Mouse (Mus musculus): ENCODE measurements around the gene Wbp1l.
A peak's percentile ranks its signal among the peaks of the same experiment; 100 is the strongest.

Wbp1l gene

DNA sequence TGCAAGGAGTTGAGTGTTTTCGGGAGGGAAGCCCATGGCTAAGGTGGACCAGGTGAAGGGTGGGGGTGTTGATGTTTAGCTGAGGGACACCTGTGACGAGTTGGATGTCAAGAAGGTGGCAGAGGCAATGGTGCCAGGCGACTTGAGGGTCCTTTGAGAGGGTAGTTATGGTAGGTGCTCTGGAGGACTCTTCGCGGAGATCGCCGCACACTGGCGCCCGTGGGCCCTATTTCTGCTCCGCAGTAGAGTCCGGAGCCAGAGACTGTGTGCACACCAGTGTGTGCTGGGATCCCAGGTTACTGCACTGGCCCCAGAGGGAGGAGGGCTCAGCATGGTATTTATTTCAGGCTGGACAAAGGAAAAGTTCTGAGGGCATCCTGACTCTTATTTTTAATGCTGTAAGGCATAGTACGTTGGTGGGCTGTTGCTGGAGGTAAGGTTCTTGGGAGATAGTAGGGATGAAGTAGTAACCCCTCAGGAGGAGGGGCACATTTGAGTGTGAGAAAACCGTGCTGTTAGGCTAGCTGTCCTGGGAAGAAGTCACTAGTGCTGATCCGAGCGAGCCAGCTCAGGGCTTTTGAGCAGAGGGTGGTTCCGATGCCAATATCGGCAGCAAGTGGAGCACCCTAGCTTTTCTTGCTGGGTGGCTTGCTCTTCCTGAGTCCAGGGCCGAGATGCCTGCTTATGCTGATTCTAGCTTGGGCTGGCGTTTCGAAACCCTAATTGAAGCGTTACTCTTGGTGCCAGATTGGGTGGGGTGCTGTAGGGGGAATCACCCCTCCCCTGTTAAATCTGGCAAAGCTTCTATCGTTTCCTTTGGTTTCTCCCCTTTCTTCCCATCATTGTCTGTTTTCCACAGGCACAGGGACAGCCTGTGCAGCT, 732 bp downstream of the Wbp1l start:
- DNase-seq (ENCODE audit: low read depth), result peak; percentile 32

DNA sequence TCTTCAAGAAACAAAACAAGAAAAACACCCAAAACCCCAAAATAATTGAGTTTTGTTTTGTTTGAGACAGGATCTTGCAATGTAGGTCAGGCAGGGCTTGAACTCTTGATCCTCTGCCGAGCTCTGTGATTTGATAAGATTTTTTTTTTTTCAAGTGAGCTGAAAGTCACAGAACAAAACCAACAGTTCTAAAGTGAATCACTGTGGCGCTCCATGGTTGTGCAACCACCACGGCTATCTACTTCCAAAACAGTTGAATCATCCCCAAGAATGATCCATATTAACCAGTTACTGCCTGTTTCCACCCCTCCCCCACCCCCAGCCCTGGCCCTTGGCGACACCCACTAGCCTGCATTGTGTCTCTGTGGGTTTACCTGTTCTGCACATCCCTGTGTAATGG, 1.5 kb downstream of the Wbp1l start:
- DNase-seq (ENCODE audit: low read depth), result no peak

DNA sequence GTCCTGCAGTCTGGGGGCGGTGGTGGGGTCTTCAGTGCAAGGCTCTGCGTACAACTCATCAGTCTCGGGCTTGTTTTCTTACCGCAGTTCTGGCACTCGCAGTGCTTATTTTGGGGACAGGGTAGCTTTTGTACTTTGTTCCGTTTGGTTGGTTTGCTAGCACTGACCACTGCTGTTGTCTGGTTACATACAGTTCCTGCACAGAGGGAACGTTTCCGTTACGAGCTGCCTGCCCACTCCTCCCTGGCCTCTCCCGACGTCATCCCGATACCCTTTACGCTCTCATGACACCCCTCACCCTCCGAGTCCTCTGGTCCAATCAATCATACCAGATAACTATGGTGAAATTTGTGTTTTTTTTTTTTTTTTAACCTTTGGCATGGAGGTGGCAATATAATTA, 2.6 kb downstream of the Wbp1l start:
- DNase-seq (ENCODE audit: low read depth), result no peak

DNA sequence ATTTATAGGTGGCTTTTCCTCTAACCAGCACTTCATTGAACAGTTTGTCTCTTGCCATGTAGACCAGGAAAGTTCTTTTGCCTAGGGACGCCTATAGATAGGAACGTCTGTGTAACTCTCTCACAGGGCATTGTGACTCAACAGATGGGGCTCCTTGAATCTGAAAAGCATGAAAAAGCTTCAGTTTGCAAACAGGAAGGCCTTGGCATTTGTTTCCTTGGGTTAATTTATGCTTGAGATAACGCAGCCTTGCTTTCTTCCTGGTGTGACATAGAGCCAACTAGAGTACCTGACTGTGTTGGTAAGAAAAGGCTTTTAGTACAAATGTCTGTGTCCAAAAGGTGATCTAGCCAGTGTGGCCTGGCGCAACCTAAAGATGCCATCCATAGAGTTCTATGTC, 3.5 kb downstream of the Wbp1l start:
- DNase-seq (ENCODE audit: low read depth), result no peak

DNA sequence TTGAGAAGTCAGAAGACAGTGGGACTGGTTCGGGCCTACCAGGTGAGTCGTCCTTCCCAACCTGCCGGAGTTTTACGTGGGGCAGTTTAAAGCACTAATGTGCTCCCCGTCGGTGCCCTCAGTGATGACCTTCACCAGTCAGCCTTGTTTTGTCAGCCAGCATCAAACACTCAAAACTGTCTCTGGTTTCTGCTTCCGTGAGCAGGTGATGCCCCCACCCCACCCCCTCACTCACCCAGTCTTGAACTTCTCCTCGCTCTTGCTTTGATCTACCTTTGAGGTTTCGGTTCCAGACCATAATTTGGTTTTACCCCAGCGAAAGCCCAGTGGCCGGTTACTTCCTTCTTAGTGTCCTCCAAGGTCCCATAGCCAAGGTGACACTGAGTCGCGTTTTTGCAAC, 7.8 kb downstream of the Wbp1l start:
- DNase-seq (ENCODE audit: low read depth), result peak; percentile 62

DNA sequence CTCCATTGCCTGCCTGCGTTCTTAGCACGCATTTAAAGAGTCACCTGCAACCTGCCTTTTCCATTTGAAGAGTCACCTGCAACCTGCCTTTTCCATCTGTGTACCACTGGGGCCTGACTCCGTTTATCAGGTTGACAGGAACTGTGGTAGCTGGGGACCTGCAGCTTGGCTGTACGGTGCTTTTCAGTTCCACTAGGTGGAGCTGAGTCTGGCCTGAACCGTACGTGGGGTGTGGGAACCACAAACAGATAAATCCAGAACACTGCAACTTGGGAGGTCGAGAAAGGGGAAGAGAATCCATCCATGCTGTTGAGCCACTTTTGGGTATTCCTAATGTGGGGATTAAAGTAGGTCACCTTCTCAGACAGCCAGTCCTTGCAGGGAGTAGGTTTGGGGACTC, 8.5 kb downstream of the Wbp1l start:
- peak; percentile 68 for DNase-seq (ENCODE audit: low read depth)

DNA sequence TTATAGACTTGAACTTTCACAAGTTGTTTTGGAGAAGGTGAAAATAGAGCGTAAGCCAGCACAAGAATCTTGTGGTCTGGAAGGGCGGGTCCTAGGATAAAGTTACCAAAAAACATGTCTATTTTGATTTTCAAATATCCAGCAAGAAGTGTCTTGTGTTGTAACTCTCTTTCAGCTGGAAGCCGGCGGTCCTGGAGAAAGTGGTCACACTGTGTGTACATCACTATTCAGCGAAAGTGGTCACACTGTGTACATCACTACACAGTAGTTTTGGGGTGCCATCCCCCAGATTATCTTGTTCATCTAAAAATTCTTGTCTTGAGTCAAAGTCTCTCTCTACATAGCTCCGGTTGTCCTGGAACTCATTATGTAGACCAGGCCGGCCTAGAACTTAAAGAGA, 9.3 kb downstream of the Wbp1l start:
- no peak for DNase-seq (ENCODE audit: low read depth)

DNA sequence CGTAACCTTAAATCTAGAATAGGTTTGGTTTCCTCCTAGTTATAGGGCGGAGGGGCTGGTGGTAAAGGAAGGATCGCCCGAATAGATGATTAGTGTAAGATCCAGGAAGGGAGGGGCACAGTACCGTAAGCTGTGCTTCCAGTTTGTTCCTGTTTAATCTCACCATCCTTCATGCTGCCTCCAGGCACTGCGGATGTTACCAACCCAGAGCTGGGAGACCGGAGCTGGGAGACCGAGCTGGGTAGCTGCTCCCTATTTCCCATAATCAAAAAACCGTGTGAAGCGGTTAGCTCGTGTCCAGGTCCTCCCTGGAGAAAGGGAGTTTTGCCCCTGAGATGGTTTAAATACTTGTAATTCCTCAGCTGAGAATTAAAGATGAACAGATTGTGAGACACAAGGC, 17.5 kb downstream of the Wbp1l start:
- DNase-seq (ENCODE audit: low read depth), result no peak

DNA sequence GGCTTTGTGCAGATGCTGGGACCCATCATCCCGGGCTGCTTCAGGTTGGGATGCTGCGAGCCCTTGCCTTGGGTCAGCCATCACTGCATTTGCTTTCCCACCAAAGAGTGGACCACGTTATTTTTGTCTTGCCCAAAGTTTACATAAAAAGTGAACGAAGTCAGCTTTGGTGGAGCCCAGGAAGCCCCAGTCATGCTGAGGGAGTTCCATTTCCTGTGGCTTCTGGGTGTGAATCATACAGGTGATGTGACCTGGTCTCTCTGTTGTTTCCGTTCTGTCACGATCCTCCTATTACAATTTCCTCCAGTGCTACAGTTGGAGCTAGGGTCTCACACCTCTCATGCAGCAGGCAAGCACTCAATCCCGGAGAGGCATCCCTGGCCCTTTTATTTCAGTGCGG, 18.5 kb downstream of the Wbp1l start:
- DNase-seq (ENCODE audit: low read depth), result peak; percentile 71

DNA sequence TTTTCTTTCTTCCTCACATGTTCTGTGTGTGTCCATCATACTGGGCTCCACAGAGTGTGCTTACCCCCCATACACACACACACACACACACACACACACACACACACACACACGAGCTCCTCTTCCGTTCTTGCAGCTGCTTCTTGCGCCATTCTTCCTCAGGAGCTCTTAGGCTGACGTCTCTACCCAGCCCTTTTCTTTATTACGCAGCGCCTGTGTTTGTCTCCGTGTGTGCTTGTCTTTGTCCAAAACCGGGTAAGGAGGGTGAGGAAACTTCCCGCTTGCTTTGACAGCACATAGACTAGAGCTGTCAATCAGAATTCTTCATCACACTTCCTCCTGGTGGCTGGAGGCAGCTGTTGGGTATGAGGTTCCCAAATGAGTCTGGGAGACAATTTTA, 19.4 kb downstream of the Wbp1l start:
- DNase-seq (ENCODE audit: low read depth), result peak; percentile 78

DNA sequence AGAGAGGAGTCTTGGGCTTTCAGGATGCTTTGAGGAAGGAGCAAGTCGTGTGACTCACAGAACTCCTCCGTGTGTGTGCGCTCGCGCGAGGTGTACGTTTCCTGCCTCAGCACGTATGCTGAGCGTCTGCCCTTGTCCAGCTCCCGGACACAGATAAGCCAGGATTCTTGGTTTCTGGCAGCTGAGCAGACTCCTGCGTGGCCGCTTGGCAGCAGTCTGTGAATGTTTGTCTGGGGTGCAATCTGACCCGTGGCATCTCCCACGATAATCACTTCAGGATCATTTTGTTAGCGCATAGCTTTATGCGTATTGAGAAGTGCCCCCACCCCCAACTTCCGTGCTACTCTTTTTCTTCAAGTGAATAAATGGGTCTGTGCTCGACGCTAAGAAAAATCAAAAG, 20.1 kb downstream of the Wbp1l start:
- peak; percentile 63 for DNase-seq (ENCODE audit: low read depth)

DNA sequence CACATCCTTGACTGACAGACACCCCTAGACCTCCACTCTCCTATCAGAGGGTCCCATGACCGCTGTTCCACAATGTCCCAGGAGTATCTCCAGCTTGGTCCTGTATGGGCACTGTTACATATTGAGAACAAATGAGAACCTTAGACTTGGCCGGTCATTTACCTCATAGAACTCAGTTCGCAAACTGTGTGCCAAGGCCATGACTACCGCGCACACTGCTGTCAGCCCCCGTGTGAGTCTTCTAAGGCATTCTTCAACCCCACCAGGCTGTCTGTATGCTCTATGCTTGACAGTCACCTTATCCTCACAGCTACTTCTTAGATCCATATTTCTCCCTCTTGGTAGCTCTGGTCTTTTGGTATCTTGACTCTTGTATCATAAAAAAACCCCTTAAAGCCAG, 20.6 kb downstream of the Wbp1l start:
- no peak for DNase-seq (ENCODE audit: low read depth)

DNA sequence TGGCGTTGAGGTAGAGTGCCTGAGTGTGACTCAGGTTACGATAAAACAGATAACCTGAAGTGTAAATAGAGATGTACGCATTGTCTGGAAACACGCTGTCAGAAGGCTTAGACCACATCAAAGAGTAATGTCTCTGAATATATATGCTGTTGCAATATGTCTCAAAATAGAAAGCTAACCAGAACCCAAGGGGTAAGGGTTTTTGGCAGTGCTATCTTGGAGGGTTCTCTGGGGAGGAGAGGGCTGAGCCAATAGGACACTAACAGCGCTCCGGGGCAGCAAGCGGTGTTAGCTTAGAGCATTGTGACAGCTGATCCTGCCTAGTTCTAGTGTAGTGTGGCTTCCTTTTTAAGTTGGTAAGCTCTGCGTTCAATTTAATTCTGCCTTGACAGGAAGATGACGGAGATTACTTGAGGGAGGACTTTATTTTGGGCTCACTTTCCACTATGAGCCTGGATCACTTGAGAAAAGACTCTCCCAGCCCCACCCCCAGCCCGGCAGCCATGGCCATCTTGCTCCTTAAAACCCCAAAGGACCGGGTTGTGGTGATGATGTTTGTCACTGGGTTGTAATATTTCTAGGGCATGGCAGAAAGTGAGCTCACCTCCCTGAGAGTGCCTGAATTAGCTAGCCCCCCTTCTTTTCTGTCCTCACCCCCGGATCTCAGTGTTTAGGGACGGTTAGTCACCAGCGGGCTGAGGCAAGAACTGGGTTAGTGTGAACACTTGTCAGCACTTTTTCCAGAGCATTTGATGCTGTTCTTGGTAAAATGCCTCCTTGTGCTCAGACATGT, 21.3 kb downstream of the Wbp1l start:
- DNase-seq (ENCODE audit: low read depth), result peak; percentile 92

DNA sequence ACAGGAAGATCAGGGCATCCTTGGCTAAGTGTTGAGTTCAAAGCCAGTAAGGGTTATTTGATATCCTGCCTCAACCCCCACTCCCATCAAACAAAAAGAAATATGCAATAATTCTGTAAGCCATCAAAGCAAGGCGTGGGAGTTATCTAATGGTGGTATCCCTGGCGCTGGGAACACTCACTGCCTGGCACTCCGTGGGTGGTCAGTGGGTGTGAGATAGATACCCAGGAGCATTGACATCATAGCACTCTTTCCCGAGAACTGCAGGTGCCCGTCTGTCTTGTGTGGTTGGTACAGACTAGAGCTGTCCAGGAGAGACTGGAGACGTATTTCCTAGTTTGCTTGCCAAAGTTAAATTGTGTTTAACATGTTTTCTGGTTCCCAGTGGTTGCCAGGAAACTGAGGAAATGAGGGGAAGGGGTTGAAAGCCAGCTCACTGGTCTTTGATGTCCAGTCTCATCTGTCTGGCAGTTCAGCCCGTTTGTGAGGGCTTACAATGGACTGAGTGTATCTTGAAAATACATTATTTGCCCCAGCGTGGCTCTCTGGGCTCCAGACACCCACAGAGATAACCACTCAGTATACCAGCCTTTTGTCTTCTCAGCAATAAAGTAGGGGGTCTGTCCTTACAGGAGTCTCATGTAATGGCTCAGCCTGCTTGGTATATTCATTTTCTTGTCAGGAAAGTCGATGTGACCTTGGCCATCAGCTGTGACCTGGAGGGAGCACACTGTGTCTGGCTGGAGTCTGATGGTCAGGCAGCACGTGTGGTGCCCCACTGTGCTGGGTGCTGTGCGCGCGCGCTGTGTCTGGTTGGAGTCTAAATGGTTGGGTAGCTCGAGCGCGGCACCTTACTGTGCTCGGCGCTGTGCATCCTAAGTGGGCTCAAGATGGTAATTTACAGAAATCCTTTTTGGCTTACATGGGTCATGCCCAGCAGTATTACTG, 22.6 kb downstream of the Wbp1l start:
- DNase-seq (ENCODE audit: low read depth), result no peak

DNA sequence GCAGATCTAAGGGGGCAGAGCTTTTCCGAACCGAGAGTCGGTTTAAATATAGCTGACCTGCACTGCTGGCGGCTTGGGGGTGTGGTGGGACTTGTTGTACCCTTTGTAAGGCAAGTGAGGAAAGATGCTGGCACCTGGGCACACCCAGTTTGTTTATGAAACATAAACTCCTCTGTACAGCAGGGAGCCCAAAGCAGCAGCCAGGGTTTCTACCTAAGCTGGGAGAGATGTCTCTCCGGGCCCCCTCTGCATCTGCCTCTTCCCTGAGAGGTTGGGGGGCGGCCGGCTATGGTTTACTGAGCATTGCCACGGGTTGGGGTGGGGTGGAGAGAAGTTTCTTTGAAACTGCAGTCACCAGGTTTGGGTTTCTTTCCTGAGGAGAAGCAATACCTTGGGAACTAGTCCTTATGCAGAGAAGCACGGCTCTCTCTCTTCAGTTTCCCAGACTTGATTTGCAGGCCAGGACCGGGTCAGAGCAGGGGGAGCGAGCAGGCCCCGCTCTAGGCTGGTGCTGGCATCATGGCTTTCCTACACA, 23.8 kb downstream of the Wbp1l start:
- no peak for DNase-seq (ENCODE audit: low read depth)

DNA sequence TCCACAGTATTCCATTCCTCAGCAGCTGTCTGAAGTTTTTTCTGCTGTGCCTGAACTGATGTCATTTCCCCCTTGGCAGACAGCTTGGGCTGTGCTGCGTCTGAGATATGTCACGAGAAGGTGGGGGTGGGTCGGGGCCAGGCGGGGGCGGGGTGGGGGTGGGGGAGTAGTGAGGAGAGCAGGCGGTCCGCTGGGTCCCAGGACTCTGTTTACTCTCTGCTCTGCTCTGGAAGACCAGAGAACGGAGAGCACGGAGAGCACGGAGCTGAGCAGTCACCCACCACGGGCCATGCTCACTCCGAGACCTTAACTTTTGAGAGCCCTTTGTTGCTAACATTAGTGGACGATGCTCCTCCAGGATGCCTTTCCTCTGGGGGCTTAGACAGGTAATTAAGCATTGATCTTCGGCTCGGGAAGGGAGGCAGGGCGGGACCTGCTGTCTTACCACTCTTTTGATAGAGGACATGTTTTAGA, 24.3 kb downstream of the Wbp1l start:
- no peak for DNase-seq (ENCODE audit: low read depth)

DNA sequence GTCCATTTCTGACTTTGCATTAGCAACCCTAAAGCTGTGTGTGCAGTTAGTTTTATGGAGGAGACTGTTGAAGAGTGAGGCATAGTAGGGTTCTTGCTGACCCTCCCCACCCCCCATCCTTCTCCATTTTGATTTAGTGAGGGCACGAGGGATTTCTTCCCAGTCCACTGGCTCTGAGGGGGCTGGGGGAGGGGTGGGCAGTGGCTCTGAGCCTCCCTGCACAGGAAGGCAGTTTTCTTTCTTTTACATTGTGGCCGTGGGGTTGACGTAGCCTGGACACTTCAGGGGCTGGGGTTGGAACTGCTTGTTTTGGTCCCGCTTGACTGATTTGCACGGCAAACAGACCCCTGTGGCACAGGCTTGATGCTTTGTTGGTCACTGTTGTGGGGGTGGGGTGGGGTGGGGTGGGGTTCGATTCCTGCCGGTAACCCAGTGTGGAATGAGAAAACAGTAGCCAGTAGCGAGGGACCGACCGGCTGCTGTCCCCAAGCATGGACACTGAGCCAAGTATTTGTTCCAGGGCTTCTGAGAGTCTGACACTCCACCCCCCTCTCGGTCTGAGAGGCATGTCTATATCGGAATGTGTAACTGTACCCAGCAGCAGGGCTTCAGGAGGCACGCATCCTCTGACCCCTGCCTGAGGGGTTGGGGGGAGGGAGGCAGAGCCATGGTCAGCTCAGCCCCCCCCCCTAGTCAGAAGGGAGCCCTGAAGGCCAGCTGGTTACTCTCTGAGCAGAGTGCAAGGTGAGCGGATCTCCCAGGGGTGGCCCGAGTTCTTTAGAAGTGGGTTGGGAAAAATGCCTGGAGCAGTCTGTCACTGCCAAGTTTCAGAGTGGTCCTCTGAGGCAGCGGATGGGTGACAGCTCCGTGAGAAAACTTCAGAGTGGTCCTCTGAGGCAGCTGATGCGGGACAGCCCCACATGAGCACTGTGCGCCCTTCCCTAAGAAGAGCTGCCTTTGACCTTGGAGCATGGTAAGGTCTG, 25.2 kb downstream of the Wbp1l start:
- DNase-seq (ENCODE audit: low read depth), result no peak

DNA sequence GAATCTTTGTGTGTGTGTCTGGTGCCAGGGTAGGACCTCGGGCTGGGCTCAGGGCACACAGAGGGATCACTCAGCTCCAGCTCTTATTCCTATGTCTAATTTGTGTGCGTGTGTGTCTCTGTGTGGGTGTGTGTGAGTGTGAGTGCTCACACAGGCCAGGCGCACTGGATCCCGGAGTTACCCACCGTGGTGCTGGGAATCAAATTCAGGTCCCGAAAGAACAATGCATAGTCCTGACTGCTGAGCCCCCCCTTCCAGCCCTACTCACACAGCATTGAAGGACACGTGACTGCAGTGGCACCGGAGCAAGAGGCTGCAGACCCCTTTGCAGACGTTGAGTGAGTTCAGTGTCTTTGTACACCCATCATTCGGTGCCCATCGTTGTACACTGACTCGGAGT, 26.1 kb downstream of the Wbp1l start:
- no peak for DNase-seq (ENCODE audit: low read depth)

DNA sequence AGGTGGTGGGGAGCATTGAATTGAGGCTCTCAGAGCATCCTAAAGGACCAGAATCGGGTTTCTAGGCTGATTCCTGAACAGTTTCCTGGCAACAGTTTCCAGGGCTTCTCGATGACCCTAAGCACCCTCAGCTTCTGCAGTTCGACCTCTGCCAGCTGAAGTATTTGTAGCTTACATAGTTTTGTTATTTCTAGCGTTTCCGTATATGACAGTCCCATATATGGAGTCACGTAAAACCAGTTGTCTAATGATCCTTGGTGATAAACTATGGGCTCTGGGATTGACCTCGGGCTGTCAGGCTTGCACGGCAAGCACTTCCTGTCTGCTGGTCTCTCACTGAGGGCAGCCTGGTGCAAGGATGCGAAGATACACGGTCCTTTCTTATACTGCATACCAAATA, 26.6 kb downstream of the Wbp1l start:
- DNase-seq (ENCODE audit: low read depth), result no peak

DNA sequence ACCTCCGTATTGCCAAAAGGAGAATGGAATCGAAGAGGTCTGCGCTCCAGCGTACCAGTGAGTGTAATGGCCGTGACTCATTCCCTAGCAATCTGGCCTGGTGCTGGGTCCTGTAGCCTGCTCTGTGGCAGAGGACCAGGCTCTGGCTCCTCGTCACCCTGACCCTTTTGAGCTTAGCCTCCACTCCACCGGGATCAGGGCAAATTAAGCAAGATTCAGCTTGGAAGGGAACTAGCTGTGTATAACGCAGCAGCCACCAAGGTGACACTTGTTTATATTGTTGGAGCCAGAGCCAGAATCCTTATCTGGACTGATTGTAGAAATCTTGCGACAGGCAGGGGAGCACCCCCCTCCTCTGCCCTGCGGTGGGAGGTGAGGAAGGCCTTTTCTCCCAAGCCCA, 29.5 kb downstream of the Wbp1l start:
- DNase-seq (ENCODE audit: low read depth), result no peak

DNA sequence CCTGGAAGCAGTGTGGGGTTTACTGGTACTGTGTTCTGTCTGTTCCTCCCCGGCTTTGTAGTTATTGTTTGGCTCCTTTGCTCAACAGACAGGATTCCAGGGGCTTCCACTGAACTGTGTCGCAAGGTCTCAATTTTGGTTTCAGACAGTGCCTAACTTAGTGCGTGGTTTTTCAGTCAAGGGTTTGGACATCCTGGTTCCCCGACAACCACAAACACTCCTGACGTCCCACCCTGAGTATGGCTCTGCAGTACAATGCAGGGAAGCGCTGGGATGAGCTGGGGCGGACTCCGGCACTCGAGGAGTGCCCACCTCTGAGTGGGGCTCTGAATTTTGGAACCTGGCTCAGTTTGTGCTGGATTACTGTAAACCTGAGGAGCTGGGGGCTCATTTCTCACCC, 30.9 kb downstream of the Wbp1l start:
- no peak for DNase-seq (ENCODE audit: low read depth)
